Mouse (Mus musculus) neural tube, embryonic 15.5 days (tissue): ENCODE measurements around the gene Ino80. TPM values are rescaled to one million over a fixed set of nuclear protein-coding genes. Genes with fewer than 3 reads are reported as not detected.

Experiments
- ATAC-seq: fragments of 200-750 bp; cut with Nextera tagmentation; 2 replicates; pipeline ENCODE4 v1.8.0; 2017; ENCODE audit warnings: mild to moderate bottlenecking, moderate TSS enrichment, moderate library complexity; ENCODE audit not compliant: low FRiP score
- H3K27ac ChIP-seq: fragments of 300-500 bp; sonication (generic); replicated peaks from 2 replicates; pipeline ENCODE4 v1.5.1; 2015; ENCODE audit warnings: mild to moderate bottlenecking, inconsistent platforms
- H3K27me3 ChIP-seq: fragments of 300-500 bp; sonication (generic); replicated peaks from 2 replicates; pipeline ENCODE4 v1.6.1; 2015; ENCODE audit warnings: inconsistent platforms
- H3K36me3 ChIP-seq: fragments of 300-500 bp; sonication (generic); 2 replicates; pipeline ENCODE4 v1.6.1; 2015; ENCODE audit warnings: inconsistent platforms
- H3K4me1 ChIP-seq: fragments of 300-500 bp; sonication (generic); 2 replicates; pipeline ENCODE4 v1.6.1; 2015; ENCODE audit warnings: inconsistent platforms
- H3K4me2 ChIP-seq: fragments of 300-500 bp; sonication (generic); 2 replicates; pipeline ENCODE4 v1.6.1; 2015; ENCODE audit warnings: inconsistent platforms, mild to moderate bottlenecking, moderate library complexity
- H3K4me3 ChIP-seq: fragments of 300-500 bp; sonication (generic); replicated peaks from 2 replicates; pipeline ENCODE4 v1.5.1; 2015; ENCODE audit warnings: mild to moderate bottlenecking, inconsistent platforms
- H3K9ac ChIP-seq: fragments of 300-500 bp; sonication (generic); replicated peaks from 2 replicates; pipeline ENCODE4 v1.6.1; 2015; ENCODE audit warnings: mild to moderate bottlenecking, inconsistent platforms
- H3K9me3 ChIP-seq: fragments of 300-500 bp; sonication (generic); replicated peaks from 2 replicates; pipeline ENCODE4 v1.6.1; 2016; ENCODE audit warnings: inconsistent platforms
- WGBS: fragments of 180-500 bp; shearing (Covaris S2); methylation state at CpG from one replicate; pipeline ENCODE4 v1.1.7; 2015; ENCODE audit warnings: mixed read lengths; 5-methylcytosine and 5-hydroxymethylcytosine counted together
- polyA plus RNA-seq: library from polyadenylated mRNA; unstranded; fragments of >200 nt; fragmentation: Nextera tagmentation; extraction: Ambion mirVana; gene quantifications from 2 replicates; pipeline ENCODE4 v1.2.1, GENCODE M21; 2015

Gene Ino80
- polyA plus RNA-seq, 1 experiment from 2014 or later, result 3.1 TPM

GRCm38 (mm10) chr2:119496082-119496481 is 18.6 kb upstream of the Ino80 start:
- H3K27ac ChIP-seq, result no peak overlapping the region
- no peak overlapping the region for H3K4me2 ChIP-seq
- no peaks in the 10 kb centered on the region for H3K9me3 ChIP-seq
- H3K9ac ChIP-seq, result no peak overlapping the region
- ATAC-seq, result no peak
- 89% methylated on average over 2 of the region's 2 CpGs for WGBS
- no peaks in the 10 kb centered on the region for H3K36me3 ChIP-seq
- H3K27me3 ChIP-seq, result no peaks in the 10 kb centered on the region
- H3K4me1 ChIP-seq, result no peaks in the 10 kb centered on the region
- H3K4me3 ChIP-seq, result no peak overlapping the region

- Histone ChIP-seq H3K9ac (no peak overlapping the region), H3K36me3 (no peaks in the 10 kb centered on the region), H3K27ac (no peak overlapping the region), H3K27me3 (no peaks in the 10 kb centered on the region), H3K9me3 (no peaks in the 10 kb centered on the region), H3K4me3 (no peak overlapping the region), H3K4me1 (no peaks in the 10 kb centered on the region), H3K4me2 (no peak overlapping the region)
- 64% methylated on average over 5 of the region's 5 CpGs for WGBS
- no peak for ATAC-seq
Measured at GRCm38 (mm10) chr2:119491953-119492352, 14.5 kb upstream of the Ino80 start.

DNA sequence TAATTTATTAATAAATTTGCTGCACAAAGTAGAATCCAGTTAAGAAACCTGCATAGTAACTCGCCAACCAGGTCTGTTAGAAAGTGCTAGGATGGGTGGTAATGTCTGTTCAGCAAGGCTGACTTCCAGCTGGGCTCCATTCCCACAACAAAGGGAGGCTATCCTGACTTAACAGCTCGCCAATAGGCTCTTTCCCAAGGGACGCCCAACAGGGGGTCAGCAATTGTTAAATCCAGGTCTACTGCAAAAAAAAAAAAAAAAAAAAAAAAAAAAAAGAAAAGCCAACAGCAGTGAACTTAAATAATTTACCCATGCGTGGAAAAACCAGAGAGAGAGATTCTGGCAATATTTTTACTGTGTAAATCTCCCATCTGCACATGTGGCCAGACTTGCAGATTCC is 9.0 kb upstream of the Ino80 start:
- H3K27me3 ChIP-seq, result no peaks in the 10 kb centered on the region
- H3K4me1 ChIP-seq, result no peaks in the 10 kb centered on the region
- H3K9me3 ChIP-seq, result no peaks in the 10 kb centered on the region
- H3K9ac ChIP-seq, result no peak overlapping the region
- WGBS, result 7% methylated on average over 4 of the region's 4 CpGs
- H3K27ac ChIP-seq, result no peak overlapping the region
- no peak overlapping the region for H3K4me2 ChIP-seq
- H3K4me3 ChIP-seq, result no peak overlapping the region
- ATAC-seq, result no peak
- no peaks in the 10 kb centered on the region for H3K36me3 ChIP-seq

GRCm38 (mm10) chr2:119482307-119482706 is 4.8 kb upstream of the Ino80 start:
- Histone ChIP-seq H3K4me1 (peaks cover 12% of the 10 kb centered on the region), H3K9ac (no peak overlapping the region), H3K36me3 (no peaks in the 10 kb centered on the region), H3K4me2 (no peak overlapping the region), H3K4me3 (no peak overlapping the region), H3K27me3 (no peaks in the 10 kb centered on the region), H3K27ac (no peak overlapping the region), H3K9me3 (no peaks in the 10 kb centered on the region)
- 94% methylated on average over 1 of the region's 1 CpGs for WGBS
- no peak for ATAC-seq

DNA sequence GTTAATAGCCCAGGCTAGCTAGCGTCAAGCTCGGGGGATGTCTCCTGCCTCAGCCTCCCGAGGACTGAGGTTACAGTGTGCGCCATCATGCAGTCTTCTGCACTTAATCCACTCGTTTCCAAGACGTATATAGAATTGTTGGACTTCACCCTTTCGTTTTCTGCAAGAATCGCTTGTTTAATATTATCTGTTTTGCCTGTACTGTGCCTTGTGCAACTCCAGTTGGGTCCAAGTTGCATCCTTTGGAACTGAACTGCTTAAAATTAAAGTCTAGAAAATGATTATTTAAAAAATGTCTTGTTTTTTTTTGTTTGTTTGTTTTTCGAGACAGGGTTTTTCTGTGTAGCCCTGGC is 886 bp upstream of the Ino80 start:
- Histone ChIP-seq H3K4me3 (peak overlapping the region; percentile 84), H3K4me1 (peaks cover 32% of the 10 kb centered on the region), H3K9me3 (no peaks in the 10 kb centered on the region), H3K27ac (peak overlapping the region; percentile 99), H3K36me3 (no peaks in the 10 kb centered on the region), H3K27me3 (no peaks in the 10 kb centered on the region), H3K9ac (peak overlapping the region; percentile 82), H3K4me2 (peak overlapping the region; percentile 68)
- WGBS, result 15% methylated on average over 9 of the region's 9 CpGs
- no peak for ATAC-seq

- under 1% methylated on average over 39 of the region's 44 CpGs for WGBS
- ATAC-seq, result peak; percentile 74
- no peaks in the 10 kb centered on the region for H3K9me3 ChIP-seq
Measured at GRCm38 (mm10) chr2:119476621-119477391, 681 bp downstream of the Ino80 start.

GRCm38 (mm10) chr2:119476166-119476565 is 1.3 kb downstream of the Ino80 start:
- Histone ChIP-seq H3K4me2 (peak overlapping the region; percentile 80), H3K4me3 (peak overlapping the region; percentile 84), H3K9me3 (no peaks in the 10 kb centered on the region), H3K27me3 (no peaks in the 10 kb centered on the region), H3K4me1 (peaks cover 32% of the 10 kb centered on the region), H3K36me3 (no peaks in the 10 kb centered on the region), H3K27ac (peak overlapping the region; percentile 99; the same call in 1 of the 2 replicates), H3K9ac (peak overlapping the region; percentile 94)
- 26% methylated on average over 7 of the region's 7 CpGs for WGBS
- ATAC-seq, result no peak

More at GRCm38 (mm10) chr2:119476621-119477391, 681 bp downstream of the Ino80 start:
- peak overlapping the region; percentile 99 for H3K27ac ChIP-seq
- H3K27me3 ChIP-seq, result no peaks in the 10 kb centered on the region
- H3K4me1 ChIP-seq, result peaks cover 32% of the 10 kb centered on the region
- H3K4me2 ChIP-seq, result peak overlapping the region; percentile 80
- peak overlapping the region; percentile 94 for H3K9ac ChIP-seq
- H3K36me3 ChIP-seq, result no peaks in the 10 kb centered on the region
- H3K4me3 ChIP-seq, result peak overlapping the region; percentile 84

GRCm38 (mm10) chr2:119463945-119464344 is 13.5 kb downstream of the Ino80 start:
- H3K4me1 ChIP-seq, result no peaks in the 10 kb centered on the region
- H3K4me3 ChIP-seq, result no peak overlapping the region
- no peaks in the 10 kb centered on the region for H3K36me3 ChIP-seq
- H3K9ac ChIP-seq, result no peak overlapping the region
- no peak overlapping the region for H3K4me2 ChIP-seq
- 60% methylated on average over 4 of the region's 4 CpGs for WGBS
- H3K27ac ChIP-seq, result no peak overlapping the region
- no peaks in the 10 kb centered on the region for H3K27me3 ChIP-seq
- no peaks in the 10 kb centered on the region for H3K9me3 ChIP-seq
- no peak for ATAC-seq

GRCm38 (mm10) chr2:119463114-119463775 is 14.2 kb downstream of the Ino80 start:
- H3K4me2 ChIP-seq, result no peak overlapping the region
- no peak for ATAC-seq
- no peaks in the 10 kb centered on the region for H3K27me3 ChIP-seq
- H3K36me3 ChIP-seq, result peaks cover under 1% of the 10 kb centered on the region; the same call in 1 of the 2 replicates
- H3K9me3 ChIP-seq, result no peaks in the 10 kb centered on the region
- 96% methylated on average over 5 of the region's 5 CpGs for WGBS
- H3K4me3 ChIP-seq, result no peak overlapping the region
- H3K4me1 ChIP-seq, result no peaks in the 10 kb centered on the region
- H3K27ac ChIP-seq, result no peak overlapping the region
- H3K9ac ChIP-seq, result no peak overlapping the region

- Histone ChIP-seq H3K9me3 (no peaks in the 10 kb centered on the region), H3K4me3 (no peak overlapping the region), H3K9ac (no peak overlapping the region), H3K4me1 (no peaks in the 10 kb centered on the region), H3K36me3 (peaks cover 9% of the 10 kb centered on the region), H3K4me2 (no peak overlapping the region), H3K27me3 (no peaks in the 10 kb centered on the region), H3K27ac (no peak overlapping the region)
- 99% methylated on average over 3 of the region's 3 CpGs for WGBS
- no peak for ATAC-seq
Measured at GRCm38 (mm10) chr2:119461028-119461427, 16.5 kb downstream of the Ino80 start.

GRCm38 (mm10) chr2:119454558-119454957 is 22.9 kb downstream of the Ino80 start:
- no peak overlapping the region for H3K27ac ChIP-seq
- no peak for ATAC-seq
- no peaks in the 10 kb centered on the region for H3K9me3 ChIP-seq
- H3K27me3 ChIP-seq, result no peaks in the 10 kb centered on the region
- WGBS, result 81% methylated on average over 3 of the region's 3 CpGs
- H3K36me3 ChIP-seq, result peaks cover 41% of the 10 kb centered on the region
- H3K9ac ChIP-seq, result no peak overlapping the region
- H3K4me2 ChIP-seq, result no peak overlapping the region
- no peak overlapping the region for H3K4me3 ChIP-seq
- H3K4me1 ChIP-seq, result no peaks in the 10 kb centered on the region

DNA sequence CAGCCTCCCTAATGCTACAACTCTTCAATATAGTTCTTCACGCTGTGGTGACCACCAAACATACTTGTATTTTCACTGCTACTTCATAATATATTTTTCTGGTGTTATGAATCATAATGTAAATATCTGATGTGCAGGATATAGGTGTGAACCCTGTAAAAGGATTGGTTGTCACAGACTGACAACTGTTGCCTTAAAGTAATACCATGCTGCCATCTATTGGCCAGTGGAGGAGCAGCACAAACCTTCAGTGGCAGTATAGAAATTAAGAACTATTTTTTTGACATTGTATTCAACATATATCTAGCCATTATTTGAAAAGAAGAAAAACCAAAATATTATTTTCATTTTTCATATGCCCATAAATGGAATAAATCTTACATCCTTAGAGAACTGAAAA is 40.5 kb downstream of the Ino80 start:
- Histone ChIP-seq H3K9ac (no peak overlapping the region), H3K27me3 (no peaks in the 10 kb centered on the region), H3K4me1 (no peaks in the 10 kb centered on the region), H3K27ac (no peak overlapping the region), H3K9me3 (no peaks in the 10 kb centered on the region), H3K36me3 (peaks cover 48% of the 10 kb centered on the region), H3K4me2 (no peak overlapping the region), H3K4me3 (no peak overlapping the region)
- ATAC-seq, result no peak
- 92% methylated on average over 1 of the region's 1 CpGs for WGBS
